Mouse (Mus musculus) megakaryocyte, embryonic 14.5 days (primary cell): ENCODE results near the gene Zfp941.

Source experiments
- FLI1 ChIP-seq: IDR thresholded peaks from 2 replicates; pipeline ENCODE4 v1.6.1; 2012; ENCODE audit warnings: low read length, inconsistent platforms, mixed read lengths
- GATA1 ChIP-seq: IDR thresholded peaks from 3 replicates; pipeline ENCODE4 v1.6.1; 2012; ENCODE audit warnings: mixed read lengths, low read length, inconsistent platforms, borderline replicate concordance

- TF ChIP-seq GATA1 (no peak), FLI1 (no peak)
These were observed 33.2 kb upstream of the Zfp941 start for GRCm38 (mm10) chr7:140855181-140855580.
